Mouse (Mus musculus) natural killer cell, adult 2 months (primary cell): ENCODE measurements around the gene Borcs6.

Experiments used
- DNase-seq, 2 experiments: peaks; one replicate each; pipeline ENCODE4 v3.0.0; 2022; ENCODE audit warnings: low spot score in 2 of 2

Gene Borcs6

DNA sequence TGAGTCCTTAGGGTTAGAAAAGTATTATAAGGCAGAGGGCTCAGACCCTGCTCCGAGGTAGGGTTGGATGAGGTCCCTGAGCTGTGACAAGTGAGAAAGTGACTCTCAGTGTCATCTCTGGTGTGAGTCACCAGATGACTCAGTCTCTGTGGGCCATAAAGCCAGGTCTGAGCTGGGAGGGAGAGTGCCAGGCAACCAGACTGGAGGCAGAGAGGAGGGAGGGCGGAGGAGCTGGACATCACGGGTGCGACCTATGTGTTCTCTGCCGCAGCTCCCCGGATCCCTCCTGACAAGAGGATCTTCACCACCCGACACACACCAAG lies 42.8 kb downstream of the Borcs6 start:
- no peak for DNase-seq

DNA sequence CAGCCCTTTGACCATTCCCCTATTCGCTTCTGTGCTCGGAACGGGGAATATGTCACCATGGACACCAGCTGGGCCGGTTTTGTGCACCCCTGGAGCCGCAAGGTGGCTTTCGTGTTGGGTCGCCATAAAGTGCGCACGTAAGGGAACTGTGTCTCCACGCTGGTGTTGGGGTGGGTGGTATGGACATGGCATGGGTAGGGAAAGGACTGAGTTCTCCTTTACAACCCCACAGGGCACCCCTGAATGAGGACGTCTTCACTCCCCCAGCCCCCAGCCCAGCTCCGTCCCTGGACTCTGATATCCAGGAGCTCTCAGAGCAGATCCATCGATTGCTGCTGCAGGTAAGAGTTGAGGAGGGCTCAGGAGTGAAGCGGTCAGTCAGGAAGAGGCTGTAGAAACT lies 43.6 kb downstream of the Borcs6 start:
- no peak for DNase-seq

DNA sequence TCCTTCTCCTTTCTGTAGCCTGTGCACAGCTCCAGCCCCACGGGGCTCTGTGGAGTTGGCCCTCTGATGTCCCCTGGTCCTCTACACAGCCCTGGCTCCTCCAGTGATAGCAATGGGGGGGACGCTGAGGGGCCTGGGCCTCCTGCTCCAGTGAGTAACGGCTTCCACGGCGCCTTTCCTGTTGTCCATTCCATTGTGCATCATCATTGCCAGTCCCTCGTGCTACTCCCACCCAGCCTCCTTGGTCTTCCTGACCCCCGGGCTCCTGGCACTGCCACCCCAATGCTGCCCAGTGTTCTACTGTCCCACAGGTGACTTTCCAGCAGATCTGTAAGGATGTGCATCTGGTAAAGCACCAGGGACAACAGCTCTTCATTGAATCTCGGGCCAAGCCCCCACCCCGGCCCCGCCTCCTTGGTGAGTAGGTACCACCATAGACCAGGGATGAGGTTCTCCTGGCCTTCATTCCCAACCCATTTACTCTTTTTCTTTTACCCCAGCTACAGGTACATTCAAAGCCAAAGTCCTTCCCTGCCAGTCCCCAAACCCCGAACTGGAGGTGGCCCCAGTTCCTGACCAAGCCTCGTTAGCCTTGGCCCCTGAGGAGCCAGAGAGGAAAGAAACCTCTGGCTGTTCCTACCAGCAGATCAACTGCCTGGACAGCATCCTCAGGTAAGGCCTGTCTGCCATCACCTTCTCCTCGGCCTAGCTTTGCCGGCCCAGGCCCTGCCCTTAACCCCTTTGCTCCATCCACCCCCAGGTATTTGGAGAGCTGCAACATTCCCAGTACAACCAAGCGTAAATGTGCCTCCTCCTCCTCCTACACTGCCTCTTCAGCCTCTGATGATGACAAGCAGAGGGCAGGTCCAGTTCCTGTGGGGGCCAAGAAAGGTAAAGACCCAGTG lies 44.3 kb downstream of the Borcs6 start:
- no peak for DNase-seq

DNA sequence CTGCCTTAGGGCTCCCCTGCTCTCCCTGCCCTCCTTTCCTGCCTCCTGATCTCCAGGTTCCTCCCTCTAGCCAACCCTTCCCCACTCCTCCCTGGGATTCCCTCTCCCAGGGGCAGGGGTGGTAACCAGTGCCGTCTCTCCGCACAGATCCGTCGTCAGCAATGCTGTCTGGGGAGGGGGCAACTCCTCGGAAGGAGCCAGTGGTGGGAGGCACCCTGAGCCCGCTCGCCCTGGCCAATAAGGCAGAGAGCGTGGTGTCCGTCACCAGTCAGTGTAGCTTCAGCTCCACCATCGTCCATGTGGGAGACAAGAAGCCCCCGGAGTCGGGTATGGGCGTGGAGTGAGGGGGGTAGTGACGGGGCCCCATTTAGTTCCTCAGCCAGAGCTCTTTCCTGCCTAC lies 45.0 kb downstream of the Borcs6 start:
- no peak for DNase-seq

DNA sequence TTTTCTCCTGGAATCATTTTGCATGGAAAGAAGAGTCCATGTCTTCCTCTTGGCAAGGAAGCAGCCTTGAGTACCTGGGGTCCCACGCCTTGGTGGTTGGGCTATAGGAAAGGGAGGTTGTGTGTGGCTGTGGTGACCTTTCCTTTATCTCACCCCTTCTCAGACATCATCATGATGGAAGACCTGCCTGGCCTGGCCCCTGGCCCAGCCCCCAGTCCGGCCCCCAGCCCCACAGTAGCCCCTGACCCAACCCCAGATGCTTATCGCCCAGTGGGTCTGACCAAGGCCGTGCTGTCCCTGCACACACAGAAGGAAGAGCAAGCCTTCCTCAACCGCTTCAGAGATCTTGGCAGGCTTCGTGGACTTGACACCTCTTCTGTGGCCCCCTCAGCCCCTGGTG lies 45.7 kb downstream of the Borcs6 start:
- DNase-seq: no peak

DNA sequence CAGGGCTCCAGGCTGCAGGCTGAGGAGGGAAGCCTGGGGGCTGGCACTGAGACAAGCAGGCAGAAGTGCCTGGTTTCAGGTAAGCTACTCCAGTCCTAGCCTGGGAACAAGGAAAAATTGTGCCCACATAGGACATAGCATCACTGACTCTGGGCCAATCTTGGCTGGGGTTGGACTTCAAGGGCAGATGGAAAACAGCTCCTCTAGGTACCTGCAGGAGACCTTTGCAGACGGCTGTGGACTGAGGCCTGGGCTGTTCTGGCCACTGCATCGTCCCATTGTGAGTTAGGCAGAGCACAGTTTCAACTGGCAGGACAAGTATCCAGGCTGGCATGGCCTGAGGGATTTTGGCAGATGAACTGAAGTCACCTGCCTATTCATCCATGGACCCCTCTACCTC lies 46.3 kb downstream of the Borcs6 start:
- no peak for DNase-seq

DNA sequence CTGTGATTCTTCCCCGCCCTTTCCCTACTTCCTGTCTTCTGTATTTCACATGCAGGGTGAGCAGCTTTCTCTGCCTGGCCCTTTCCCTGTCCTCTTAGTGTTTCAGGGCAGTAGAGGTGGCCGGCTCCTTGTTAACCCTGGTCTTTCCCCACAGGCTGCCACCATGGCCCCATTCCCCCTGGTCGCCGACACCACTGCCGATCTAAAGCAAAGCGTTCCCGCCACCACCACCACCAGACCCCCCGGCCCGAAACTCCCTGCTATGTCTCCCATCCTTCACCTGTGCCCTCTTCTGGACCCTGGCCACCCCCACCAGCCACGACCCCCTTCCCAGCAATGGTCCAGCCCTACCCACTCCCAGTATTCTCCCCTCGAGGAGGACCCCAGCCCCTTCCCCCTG lies 46.8 kb downstream of the Borcs6 start:
- DNase-seq: no peak

DNA sequence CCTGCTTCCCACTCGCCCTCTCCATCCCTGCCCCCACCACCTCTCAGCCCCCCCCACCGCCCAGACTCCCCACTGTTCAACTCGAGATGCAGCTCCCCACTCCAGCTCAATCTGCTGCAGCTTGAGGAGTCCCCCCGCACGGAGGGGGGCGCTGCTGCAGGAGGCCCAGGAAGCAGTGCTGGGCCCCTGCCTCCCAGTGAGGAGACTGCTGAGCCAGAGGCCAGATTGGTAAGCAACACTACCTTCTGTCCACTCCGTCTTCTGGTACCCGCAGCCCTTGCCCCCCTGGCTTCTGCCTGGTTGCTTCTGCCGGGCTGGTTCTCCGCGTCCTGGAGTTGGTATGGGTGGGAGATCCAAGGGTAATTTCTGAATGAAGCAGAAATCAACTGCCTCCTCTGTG lies 47.3 kb downstream of the Borcs6 start:
- DNase-seq: no peak

DNA sequence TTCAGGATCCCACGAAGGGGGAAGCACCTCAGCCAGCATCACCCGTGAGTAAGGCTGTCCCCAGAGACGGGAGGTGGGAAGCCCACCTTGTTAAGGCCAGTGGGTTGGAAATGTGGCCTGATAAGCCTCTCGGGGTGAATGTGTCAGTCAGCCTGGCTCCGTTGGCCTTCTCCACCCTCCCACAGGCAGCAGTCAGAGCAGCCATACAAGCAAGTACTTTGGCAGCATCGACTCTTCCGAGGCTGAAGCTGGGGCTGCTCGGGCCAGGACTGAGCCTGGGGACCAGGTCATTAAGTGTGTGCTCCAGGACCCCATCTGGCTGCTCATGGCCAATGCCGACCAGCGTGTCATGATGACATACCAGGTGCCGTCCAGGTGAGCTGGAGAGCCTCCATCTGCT lies 48.2 kb downstream of the Borcs6 start:
- no peak for DNase-seq

DNA sequence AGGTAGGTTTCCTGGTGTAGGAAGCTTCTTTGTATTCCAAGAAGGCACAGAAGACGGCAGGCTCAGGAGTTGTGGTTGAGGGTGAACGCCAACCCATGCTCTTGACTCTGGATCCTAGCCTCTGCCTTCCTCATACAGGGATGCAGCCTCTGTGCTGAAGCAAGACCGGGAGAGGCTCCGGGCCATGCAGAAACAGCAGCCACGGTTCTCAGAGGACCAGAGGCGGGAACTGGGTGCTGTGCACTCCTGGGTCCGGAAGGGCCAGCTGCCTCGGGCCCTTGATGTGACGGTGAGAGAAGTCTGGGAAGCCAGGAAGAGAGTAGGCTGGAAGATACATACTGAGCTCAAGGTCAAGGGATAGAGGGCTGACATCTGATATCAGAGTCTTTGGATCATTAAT lies 48.7 kb downstream of the Borcs6 start:
- no peak for DNase-seq

DNA sequence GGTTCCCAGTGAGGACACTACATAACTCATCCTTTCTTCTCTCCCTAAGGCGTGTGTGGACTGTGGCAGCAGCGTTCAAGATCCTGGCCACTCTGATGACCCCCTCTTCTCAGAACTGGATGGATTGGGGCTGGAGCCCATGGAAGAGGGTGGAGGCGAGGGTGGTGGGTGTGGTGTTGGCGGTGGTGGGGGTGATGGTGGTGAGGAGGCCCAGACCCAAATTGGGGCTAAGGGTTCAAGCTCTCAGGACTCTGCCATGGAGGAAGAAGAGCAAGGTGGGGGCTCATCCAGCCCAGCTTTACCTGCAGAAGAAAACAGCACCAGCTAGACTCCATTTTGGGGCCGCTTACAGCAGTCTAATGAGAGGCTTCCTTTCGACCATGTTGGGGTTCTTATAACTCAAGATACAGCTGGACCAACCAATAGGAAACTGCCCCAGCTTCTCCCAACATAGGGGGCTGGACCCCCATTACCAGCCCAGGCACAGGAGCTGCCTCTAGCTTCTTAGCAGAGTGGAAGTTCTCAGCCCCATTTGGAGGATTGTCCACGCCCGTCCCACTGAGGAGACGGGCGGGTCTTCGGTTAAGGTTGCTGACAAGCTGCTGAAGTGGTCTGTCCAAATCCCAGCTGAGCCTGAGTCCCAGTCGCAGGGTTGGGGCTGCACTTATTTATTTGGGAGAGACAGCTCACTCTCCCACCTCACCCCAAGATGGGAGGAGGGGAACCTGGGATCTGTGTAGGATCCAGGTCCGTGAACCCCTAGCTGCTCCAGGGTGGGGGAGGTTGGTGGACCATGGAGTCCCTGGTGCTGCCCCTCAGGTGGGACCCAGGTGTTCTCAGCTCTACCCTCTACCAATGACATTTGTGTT lies 49.7 kb downstream of the Borcs6 start:
- no peak for DNase-seq

DNA sequence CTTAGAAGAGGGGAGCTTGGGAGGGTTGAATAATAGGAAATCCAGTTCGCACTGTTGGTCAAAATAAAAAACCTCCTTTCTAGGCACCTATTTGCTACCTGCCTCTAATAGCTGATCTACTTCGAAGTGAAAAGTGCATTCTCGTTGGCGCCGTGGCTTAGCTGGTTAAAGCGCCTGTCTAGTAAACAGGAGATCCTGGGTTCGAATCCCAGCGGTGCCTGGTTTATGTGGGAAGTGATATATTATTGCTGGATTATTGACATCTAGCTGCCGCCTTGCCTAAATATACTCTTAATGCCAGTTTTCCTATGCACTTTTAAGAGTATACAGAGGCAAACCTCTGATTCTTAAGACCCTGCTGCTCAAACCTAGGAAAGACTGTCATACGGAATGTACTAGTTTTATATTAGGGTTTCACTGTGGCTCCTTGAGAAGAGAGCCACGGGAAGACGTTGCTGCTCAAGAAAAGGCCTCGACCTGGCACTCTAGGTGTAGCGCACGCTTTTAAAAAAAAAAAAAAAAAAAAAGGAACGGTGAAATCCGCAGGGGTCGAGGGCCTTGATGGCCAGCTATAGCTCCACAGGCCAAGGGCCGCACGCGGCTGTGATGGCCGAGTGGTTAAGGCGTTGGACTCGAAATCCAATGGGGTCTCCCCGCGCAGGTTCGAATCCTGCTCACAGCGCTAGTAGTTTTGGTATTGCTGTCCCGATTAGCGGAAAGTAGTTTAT lies 51.0 kb downstream of the Borcs6 start:
- peak; percentile 92 for DNase-seq
